Mouse (Mus musculus): Measurements from ENCODE around the gene Ip6k3. TPM values are rescaled to one million over a fixed set of nuclear protein-coding genes. Genes with fewer than 3 reads are reported as not detected.

Ip6k3 gene
- total RNA-seq, 2 experiments from 2014 or later = not detected

GRCm38 (mm10) chr17:27095690-27096089 is 71.9 kb downstream of the Ip6k3 start:
- ATAC-seq (replicated peaks; ENCODE audit: low FRiP score, low TSS enrichment, poor library complexity, severe bottlenecking) = no peak

Other genes starting within 250 kb of the Ip6k3 start
- 8.2 and 11.6 TPM in 2 replicates for gene Phf1, start 234.7 kb downstream of the Ip6k3 start, total RNA-seq (2014; fragmentation: Nextera tagmentation)
- 2.2 and 2.8 TPM in 2 replicates for gene Phf1, start 234.7 kb downstream of the Ip6k3 start, total RNA-seq (2017)
- 154 and 184 TPM in 2 replicates for gene Cuta, start 228.2 kb downstream of the Ip6k3 start, total RNA-seq (2014; fragmentation: Nextera tagmentation)
- 55.2 and 93.0 TPM in 2 replicates for gene Cuta, start 228.2 kb downstream of the Ip6k3 start, total RNA-seq (2017)
- gene Syngap1, start 226.5 kb downstream of the Ip6k3 start, total RNA-seq (2014; fragmentation: Nextera tagmentation) = 18.2 and 33.6 TPM in 2 replicates
- 7.7 and 9.1 TPM in 2 replicates for gene Syngap1, start 226.5 kb downstream of the Ip6k3 start, total RNA-seq (2017)
- gene Zbtb9, start 194.6 kb downstream of the Ip6k3 start, total RNA-seq (2014; fragmentation: Nextera tagmentation) = 5.5 and 14.6 TPM in 2 replicates
- gene Zbtb9, start 194.6 kb downstream of the Ip6k3 start, total RNA-seq (2017) = 18.3 and 22.0 TPM in 2 replicates
- gene Bak1, start 138.8 kb downstream of the Ip6k3 start, total RNA-seq (2014; fragmentation: Nextera tagmentation) = 91.5 and 117 TPM in 2 replicates
- 37.5 and 38.6 TPM in 2 replicates for gene Bak1, start 138.8 kb downstream of the Ip6k3 start, total RNA-seq (2017)
- gene Itpr3, start 110.5 kb downstream of the Ip6k3 start, total RNA-seq (2014; fragmentation: Nextera tagmentation) = 3.0 and 4.2 TPM in 2 replicates
- 3.0 and 3.4 TPM in 2 replicates for gene Itpr3, start 110.5 kb downstream of the Ip6k3 start, total RNA-seq (2017)
- 180 and 198 TPM in 2 replicates for gene Uqcc2, start 33.9 kb downstream of the Ip6k3 start, total RNA-seq (2014; fragmentation: Nextera tagmentation)
- gene Uqcc2, start 33.9 kb downstream of the Ip6k3 start, total RNA-seq (2017) = 177 and 204 TPM in 2 replicates
- gene Lemd2, start 36.7 kb upstream of the Ip6k3 start, total RNA-seq (2014; fragmentation: Nextera tagmentation) = 26.5 and 33.4 TPM in 2 replicates
- 15.0 and 31.4 TPM in 2 replicates for gene Lemd2, start 36.7 kb upstream of the Ip6k3 start, total RNA-seq (2017)

All from megakaryocyte-erythroid progenitor cell, adult 5-6 weeks (primary cell).